Mouse (Mus musculus): ENCODE measurements around the gene Mroh8. TPM values are rescaled to one million over a fixed set of nuclear protein-coding genes. Genes with fewer than 3 reads are reported as not detected.
A peak's percentile ranks its signal among the peaks of the same experiment; 100 is the strongest.
"Not testable (repeated sequence)": the region's sequence is repeated elsewhere in the genome, so short reads cannot be mapped to it uniquely, and the experiment has no call there.

Mroh8 gene
- polyA plus RNA-seq, 1 experiment from 2014 or later, result 0.68 TPM

DNA sequence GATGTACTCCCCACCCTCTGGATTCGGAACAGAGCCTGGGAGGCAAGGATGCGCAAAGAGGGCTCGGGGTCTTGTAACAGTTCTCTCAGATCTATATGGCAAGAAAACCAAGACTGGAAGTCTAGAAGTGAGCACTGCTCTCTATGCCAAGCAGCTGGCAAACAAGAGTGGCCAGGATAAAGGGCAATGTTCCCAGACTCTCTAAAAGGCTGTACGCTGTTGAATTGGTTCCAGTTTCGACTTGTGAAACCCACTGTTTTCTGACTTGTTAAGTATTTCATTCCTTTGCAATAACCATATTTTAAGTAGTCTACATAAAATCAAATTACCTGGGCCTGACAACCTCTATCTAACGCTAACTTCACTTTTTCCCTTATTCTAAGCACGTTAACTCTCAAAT is 67.6 kb downstream of the Mroh8 start:
- DNase-seq (ENCODE audit: low spot score, missing footprints) (no peak), ATAC-seq (ENCODE audit: low FRiP score) (no peak)
- no peaks in the 10 kb centered on the region for H3K27me3 ChIP-seq (ENCODE audit: control insufficient read depth, insufficient read depth, low read length)
- H3K4me3 ChIP-seq (ENCODE audit: low read depth, low read length), result no peak overlapping the region
- no peak overlapping the region for H3K4me2 ChIP-seq
- no peak overlapping the region for H3K27ac ChIP-seq (ENCODE audit: low read depth, low read length)
- no peak overlapping the region for H3K9ac ChIP-seq (ENCODE audit: low read length)
- no peaks in the 10 kb centered on the region for H3K36me3 ChIP-seq (ENCODE audit: control insufficient read depth, insufficient read depth, low read length)
- H3K9me3 ChIP-seq (ENCODE audit: control insufficient read depth, low read length), result peaks cover 2% of the 10 kb centered on the region; the same call in 1 of the 2 replicates
- H3K4me1 ChIP-seq (ENCODE audit: control insufficient read depth, insufficient read depth, low read length), result no peaks in the 10 kb centered on the region
- 94% methylated on average over 7 of the region's 7 CpGs for WGBS

DNA sequence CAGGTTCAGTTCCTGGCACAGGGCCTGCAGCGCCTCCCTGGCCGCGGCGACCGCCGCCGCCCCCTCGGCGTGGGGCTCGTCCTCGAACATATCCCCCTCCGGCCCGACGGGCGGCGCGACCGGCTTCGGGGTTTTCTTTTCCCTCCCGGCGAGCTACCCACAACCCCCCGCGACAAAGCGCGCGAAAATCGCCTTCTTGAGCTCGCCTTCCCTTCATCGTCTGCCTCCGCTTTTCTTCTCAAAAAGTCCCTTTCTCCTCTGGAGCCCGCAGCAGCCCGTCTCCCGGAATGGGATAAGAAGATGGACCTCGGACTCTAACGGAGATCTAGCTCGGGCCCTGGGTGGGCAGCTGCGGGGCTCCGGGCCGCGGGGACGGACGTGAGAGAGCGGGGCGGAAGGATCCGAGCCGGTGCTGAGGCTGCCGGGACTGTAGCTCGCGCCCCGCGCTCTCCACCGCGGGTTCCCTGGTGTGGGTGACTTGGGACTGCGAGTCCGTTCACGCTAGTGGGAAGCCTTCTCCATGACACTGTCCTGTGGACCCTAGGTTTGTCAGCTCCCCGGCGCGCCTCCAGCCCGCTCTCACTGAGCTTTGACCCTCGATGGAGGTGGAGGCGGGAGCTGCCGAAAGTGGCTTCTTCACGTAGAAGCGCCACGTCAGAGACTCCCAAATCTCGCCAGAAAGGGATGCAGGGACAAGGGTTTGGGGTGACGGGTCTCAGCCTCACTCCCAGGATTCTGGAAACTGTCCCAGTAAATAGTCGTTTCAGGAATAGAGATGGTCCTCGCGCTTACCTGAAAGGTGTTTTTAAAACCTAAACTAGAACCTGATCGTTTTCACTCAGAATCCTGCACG is 74.8 kb downstream of the Mroh8 start, which contains the start of gene Rbl1:
Rbl1 (minus strand) TSS at position 169 of the 853 bp plus-strand sequence.
- H3K4me2 ChIP-seq, result peak within 1 kb of the TSS; percentile 69
- H3K9ac ChIP-seq (ENCODE audit: low read length), result peak within 1 kb of the TSS; percentile 98
- DNase-seq (ENCODE audit: low spot score, missing footprints) (peak; percentile 100), ATAC-seq (ENCODE audit: low FRiP score) (peak; percentile 85)
- WGBS, result 2% methylated on average over 70 of the region's 73 CpGs
- peaks cover 2% of the 10 kb centered on the region; the same call in 1 of the 2 replicates for H3K9me3 ChIP-seq (ENCODE audit: control insufficient read depth, low read length)
- peak within 1 kb of the TSS; percentile 60 for H3K4me3 ChIP-seq (ENCODE audit: low read depth, low read length)
- no peaks in the 10 kb centered on the region; the same call in 1 of the 2 replicates for H3K36me3 ChIP-seq (ENCODE audit: control insufficient read depth, insufficient read depth, low read length)
- peak within 1 kb of the TSS; percentile 97 for H3K27ac ChIP-seq (ENCODE audit: low read depth, low read length)
- H3K27me3 ChIP-seq (ENCODE audit: control insufficient read depth, insufficient read depth, low read length), result no peaks in the 10 kb centered on the region
- H3K4me1 ChIP-seq (ENCODE audit: control insufficient read depth, insufficient read depth, low read length), result peaks cover 5% of the 10 kb centered on the region; the same call in 1 of the 2 replicates

DNA sequence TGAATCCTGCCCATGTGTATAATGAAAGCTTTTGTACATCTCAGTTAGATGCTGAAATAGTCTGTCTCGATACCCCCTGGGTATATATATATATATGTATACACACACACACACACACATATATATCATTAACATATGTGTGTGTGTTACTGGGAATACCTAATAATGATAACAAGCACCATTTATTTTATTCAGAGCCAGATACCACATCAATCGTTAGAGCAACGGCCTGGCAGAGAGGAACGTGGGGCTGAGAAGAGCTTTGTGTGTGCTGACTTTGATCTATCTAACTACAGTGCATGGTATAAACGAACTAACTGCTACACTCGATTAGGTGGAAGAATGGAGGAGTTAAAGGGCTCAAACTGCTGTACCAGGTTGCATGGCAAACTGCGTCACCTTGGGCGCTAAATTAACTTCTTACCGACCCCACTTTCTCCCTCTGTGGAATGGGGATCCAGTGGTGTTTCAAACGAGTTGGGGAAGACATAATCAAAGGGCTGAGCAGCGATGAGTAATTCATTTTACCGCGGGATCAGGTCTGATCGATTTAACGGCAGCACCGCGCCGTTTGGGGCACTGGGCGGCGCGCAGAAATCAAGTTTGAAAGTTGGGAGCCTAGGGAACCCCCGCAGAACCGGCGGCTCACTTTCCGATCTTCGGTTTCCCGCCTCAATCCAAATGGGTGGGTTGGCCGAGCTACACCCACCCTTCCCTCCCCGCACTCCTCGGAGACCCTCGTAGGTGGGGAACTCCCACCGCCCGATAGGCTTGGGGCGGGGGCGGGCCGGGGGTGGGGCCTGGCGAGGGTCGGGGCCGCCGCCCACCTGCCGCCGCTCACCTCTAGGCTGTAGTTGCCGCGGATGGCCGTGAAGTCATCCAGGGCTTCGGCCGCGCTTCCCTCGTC is 75.6 kb downstream of the Mroh8 start:
- Histone ChIP-seq H3K4me2 (peak overlapping the region; percentile 69), H3K27ac (ENCODE audit: low read depth, low read length) (peak overlapping the region; percentile 97), H3K4me1 (ENCODE audit: control insufficient read depth, insufficient read depth, low read length) (peaks cover 5% of the 10 kb centered on the region; the same call in 1 of the 2 replicates), H3K27me3 (ENCODE audit: control insufficient read depth, insufficient read depth, low read length) (no peaks in the 10 kb centered on the region), H3K36me3 (ENCODE audit: control insufficient read depth, insufficient read depth, low read length) (peaks cover 7% of the 10 kb centered on the region), H3K9ac (ENCODE audit: low read length) (peak overlapping the region; percentile 98), H3K4me3 (ENCODE audit: low read depth, low read length) (peak overlapping the region; percentile 60), H3K9me3 (ENCODE audit: control insufficient read depth, low read length) (peaks cover 2% of the 10 kb centered on the region; the same call in 1 of the 2 replicates)
- DNase-seq (ENCODE audit: low spot score, missing footprints) (peak; percentile 94), ATAC-seq (ENCODE audit: low FRiP score) (peak; percentile 92)
- 1% methylated on average over 41 of the region's 49 CpGs for WGBS

DNA sequence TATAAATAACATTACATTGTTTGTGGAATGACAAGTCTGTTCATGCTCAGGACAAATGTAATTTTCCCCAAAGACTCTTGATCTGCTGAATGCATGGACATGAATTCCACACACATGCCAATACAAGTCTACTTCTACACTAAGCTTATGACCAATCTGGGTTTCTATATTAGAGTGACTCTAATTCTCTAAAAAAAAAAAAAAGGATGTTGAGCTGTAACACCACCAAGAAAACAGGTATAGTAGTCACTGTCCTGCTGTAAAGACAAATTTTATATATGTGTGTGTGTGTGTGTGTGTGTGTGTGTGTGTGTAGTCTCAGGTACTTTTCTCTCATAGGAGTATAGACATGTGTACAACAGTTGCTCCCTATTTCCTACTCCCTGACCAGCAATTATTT is 76.3 kb downstream of the Mroh8 start:
- H3K4me1 ChIP-seq (ENCODE audit: control insufficient read depth, insufficient read depth, low read length), result peaks cover 5% of the 10 kb centered on the region; the same call in 1 of the 2 replicates
- no peak overlapping the region for H3K27ac ChIP-seq (ENCODE audit: low read depth, low read length)
- ATAC-seq (ENCODE audit: low FRiP score) (no peak), DNase-seq (ENCODE audit: low spot score, missing footprints) (no peak)
- no peaks in the 10 kb centered on the region for H3K27me3 ChIP-seq (ENCODE audit: control insufficient read depth, insufficient read depth, low read length)
- peak overlapping the region; percentile 98 for H3K9ac ChIP-seq (ENCODE audit: low read length)
- H3K4me2 ChIP-seq, result peak overlapping the region; percentile 69
- peaks cover 2% of the 10 kb centered on the region; the same call in 1 of the 2 replicates for H3K9me3 ChIP-seq (ENCODE audit: control insufficient read depth, low read length)
- H3K36me3 ChIP-seq (ENCODE audit: control insufficient read depth, insufficient read depth, low read length), result peaks cover 8% of the 10 kb centered on the region
- peak overlapping the region; percentile 60 for H3K4me3 ChIP-seq (ENCODE audit: low read depth, low read length)

DNA sequence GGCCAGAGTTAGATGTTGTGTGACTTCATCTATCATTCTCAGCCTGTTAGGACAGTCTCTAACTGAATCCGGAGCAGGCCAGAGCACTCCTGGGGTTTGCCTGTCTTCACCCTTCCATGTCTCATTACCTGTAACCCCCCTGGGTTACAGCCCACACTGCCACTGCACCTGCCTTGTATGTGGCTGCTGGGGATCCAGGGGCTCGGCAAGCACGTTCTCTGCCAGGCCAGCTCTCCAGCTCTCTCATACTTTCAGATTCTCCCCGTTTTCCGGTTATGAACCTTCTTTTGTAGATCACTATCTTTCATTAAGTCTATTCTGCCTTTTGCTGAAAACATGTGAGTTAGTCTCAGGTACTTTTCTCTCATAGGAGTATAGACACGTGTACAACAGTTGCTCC is 77.0 kb downstream of the Mroh8 start:
- DNase-seq (ENCODE audit: low spot score, missing footprints), result no peak
- ATAC-seq (ENCODE audit: low FRiP score), result no peak
- Histone ChIP-seq H3K4me2 (no peak overlapping the region), H3K36me3 (ENCODE audit: control insufficient read depth, insufficient read depth, low read length) (peaks cover 11% of the 10 kb centered on the region), H3K27ac (ENCODE audit: low read depth, low read length) (no peak overlapping the region), H3K4me1 (ENCODE audit: control insufficient read depth, insufficient read depth, low read length) (peaks cover 5% of the 10 kb centered on the region; the same call in 1 of the 2 replicates), H3K9ac (ENCODE audit: low read length) (no peak overlapping the region), H3K9me3 (ENCODE audit: control insufficient read depth, low read length) (peaks cover 1% of the 10 kb centered on the region; the same call in 1 of the 2 replicates), H3K27me3 (ENCODE audit: control insufficient read depth, insufficient read depth, low read length) (no peaks in the 10 kb centered on the region), H3K4me3 (ENCODE audit: low read depth, low read length) (no peak overlapping the region)
- WGBS, result 86% methylated on average over 6 of the region's 6 CpGs

DNA sequence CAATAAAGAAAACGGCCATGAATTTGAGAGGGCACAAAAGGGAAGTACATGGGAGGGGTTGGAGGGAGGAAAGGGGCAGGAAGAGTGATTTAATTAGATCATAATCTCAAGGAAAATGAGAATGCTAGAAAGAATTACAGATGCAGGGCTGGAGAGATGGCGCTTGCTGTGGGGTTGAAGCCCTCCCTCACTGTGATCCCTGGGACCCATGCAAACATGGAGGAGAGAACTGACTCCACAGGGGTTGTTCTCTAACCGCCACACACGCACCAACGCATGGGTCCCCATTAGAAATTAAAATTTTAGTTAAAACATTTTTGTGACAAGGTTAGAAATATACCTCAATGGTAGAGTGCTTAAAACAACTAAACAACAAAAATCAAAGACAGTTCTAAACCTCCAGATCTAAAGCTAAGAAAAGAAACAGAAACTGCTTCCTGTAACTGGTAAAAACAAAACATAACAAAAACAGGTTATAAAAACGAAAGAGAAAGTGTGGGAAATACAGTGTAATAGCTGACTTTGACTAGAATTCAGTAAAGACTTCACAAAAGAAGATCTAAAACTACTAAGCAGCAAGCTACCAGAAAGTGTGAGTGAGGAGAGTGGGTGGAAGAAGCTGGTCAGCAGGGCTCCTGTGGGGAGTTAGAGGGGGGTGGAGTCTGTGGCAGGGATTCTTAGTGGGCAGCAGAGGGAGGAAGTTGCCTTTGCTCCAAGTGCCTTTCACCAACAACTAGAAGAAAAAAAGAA is 78.1 kb downstream of the Mroh8 start:
- Histone ChIP-seq H3K4me3 (ENCODE audit: low read depth, low read length) (no peak overlapping the region), H3K9ac (ENCODE audit: low read length) (no peak overlapping the region), H3K4me2 (no peak overlapping the region), H3K4me1 (ENCODE audit: control insufficient read depth, insufficient read depth, low read length) (peaks cover 5% of the 10 kb centered on the region; the same call in 1 of the 2 replicates), H3K9me3 (ENCODE audit: control insufficient read depth, low read length) (no peaks in the 10 kb centered on the region), H3K27me3 (ENCODE audit: control insufficient read depth, insufficient read depth, low read length) (no peaks in the 10 kb centered on the region), H3K27ac (ENCODE audit: low read depth, low read length) (no peak overlapping the region), H3K36me3 (ENCODE audit: control insufficient read depth, insufficient read depth, low read length) (peaks cover 18% of the 10 kb centered on the region)
- ATAC-seq (ENCODE audit: low FRiP score) (no peak), DNase-seq (ENCODE audit: low spot score, missing footprints) (no peak)
- WGBS, result 88% methylated on average over 6 of the region's 6 CpGs

DNA sequence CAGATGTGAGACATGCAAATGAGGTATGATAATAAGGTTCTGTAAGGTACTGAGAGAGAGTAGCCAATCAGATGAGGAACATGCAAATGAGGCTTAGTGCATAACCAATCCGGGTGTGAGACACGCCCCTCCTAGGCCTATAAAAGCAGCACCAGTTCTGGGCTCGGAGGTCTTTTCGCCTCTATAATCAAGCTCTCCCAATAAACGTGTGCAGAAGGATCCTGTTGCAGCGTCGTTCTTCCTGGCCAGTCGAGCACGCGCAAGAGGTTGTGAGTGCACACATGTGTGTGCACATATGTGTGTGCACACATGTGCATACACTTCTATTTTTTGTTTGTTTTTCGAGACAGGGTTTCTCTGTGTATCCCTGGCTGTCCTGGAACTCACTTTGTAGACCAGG is 80.9 kb downstream of the Mroh8 start:
- not testable (repeated sequence) for ATAC-seq (ENCODE audit: low FRiP score); H3K27ac ChIP-seq (ENCODE audit: low read depth, low read length); H3K4me3 ChIP-seq (ENCODE audit: low read depth, low read length); DNase-seq (ENCODE audit: low spot score, missing footprints); H3K9me3 ChIP-seq (ENCODE audit: control insufficient read depth, low read length); H3K4me2 ChIP-seq; H3K9ac ChIP-seq (ENCODE audit: low read length); H3K27me3 ChIP-seq (ENCODE audit: control insufficient read depth, insufficient read depth, low read length); H3K4me1 ChIP-seq (ENCODE audit: control insufficient read depth, insufficient read depth, low read length)
- 95% methylated on average over 11 of the region's 11 CpGs for WGBS
- H3K36me3 ChIP-seq (ENCODE audit: control insufficient read depth, insufficient read depth, low read length), result peaks cover 22% of the 10 kb centered on the region

DNA sequence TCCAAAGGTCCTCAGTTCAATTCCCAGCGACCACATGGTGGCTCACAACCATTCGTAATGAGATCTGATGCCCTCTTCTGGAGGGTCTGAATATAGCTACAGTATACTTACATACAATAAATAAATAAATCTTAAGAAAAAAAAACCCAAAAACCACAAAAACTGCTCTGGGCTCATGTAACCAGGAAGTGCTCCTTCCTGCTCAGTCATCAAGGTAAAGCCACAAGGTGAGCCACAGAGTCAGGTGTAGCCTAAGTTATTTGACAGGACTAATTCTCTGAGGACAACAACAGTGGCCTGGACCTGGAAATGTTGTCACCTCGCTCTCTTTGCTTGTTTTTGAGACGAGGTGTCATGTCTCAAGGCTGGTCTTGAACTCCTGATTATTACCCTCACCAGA is 88.7 kb downstream of the Mroh8 start:
- 93% methylated on average over 4 of the region's 4 CpGs for WGBS
- no peaks in the 10 kb centered on the region for H3K4me1 ChIP-seq (ENCODE audit: control insufficient read depth, insufficient read depth, low read length)
- H3K27ac ChIP-seq (ENCODE audit: low read depth, low read length), result no peak overlapping the region
- H3K4me2 ChIP-seq, result no peak overlapping the region
- no peak overlapping the region for H3K4me3 ChIP-seq (ENCODE audit: low read depth, low read length)
- H3K36me3 ChIP-seq (ENCODE audit: control insufficient read depth, insufficient read depth, low read length), result peaks cover 36% of the 10 kb centered on the region
- no peak overlapping the region for H3K9ac ChIP-seq (ENCODE audit: low read length)
- H3K27me3 ChIP-seq (ENCODE audit: control insufficient read depth, insufficient read depth, low read length), result no peaks in the 10 kb centered on the region
- ATAC-seq (ENCODE audit: low FRiP score), result no peak
- H3K9me3 ChIP-seq (ENCODE audit: control insufficient read depth, low read length), result no peaks in the 10 kb centered on the region
- no peak for DNase-seq (ENCODE audit: low spot score, missing footprints)

Data from midbrain, embryonic 11.5 days (tissue).